Mouse (Mus musculus) embryo, embryonic 10.5 days (tissue): ENCODE results near the gene Vti1a.

ENCODE experiments used
- DNase-seq: peaks from one replicate; pipeline ENCODE4 v3.0.0-alpha.2; 2015; ENCODE audit warnings: low spot score

Gene Vti1a

GRCm38 (mm10) chr19:55585270-55586224, 269.5 kb downstream of the Vti1a start:
- DNase-seq, result no peak

GRCm38 (mm10) chr19:55587638-55588421, 271.7 kb downstream of the Vti1a start:
- no peak for DNase-seq

DNA sequence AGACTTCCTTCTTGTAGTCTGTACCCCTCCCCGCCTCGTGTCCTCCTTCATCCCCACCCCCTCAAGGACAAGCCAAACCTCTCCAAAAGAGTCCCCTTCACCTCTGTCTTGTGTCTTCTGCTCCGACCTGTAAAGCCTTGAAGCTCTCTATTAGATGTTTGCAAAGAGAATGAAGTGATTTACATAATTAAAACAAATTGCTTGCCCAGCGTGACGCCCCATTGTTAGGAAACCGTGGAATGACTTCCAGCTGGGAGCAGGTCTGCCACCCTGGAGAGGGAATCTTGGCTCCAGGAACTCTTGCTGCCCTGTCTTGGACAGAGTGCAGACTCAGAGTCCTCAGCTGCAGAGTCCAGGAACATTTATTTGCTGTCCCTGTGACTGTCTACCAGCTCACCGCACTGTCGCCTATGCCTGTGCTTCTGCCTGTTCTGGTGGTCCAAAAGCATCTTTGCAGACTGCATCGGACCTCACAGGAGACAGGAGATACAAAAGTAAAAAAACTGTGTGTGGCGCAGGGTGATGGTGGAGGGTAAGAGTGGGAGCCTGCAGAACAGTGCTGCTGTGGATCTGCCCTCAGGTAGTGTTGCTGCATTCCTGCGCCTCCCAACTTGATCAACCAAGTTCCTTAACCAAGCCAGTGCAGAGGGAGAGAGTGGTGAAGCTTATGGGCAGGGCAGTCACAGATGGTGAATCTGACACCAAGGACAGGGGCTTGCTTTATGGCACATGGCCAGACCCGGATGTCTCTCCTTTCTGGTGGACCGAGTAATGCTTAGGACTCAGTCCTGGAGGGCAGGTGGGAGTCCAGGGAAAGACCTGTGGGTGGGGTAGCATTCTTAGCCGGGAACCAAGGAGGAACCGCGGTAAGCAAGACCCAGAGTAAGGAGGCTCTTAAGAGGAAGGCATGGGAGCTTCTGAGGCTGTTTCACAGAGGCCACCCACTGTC, 273.1 kb downstream of the Vti1a start:
- DNase-seq, result no peak

- peak; percentile 54 for DNase-seq
These were observed 277.0 kb downstream of the Vti1a start for GRCm38 (mm10) chr19:55592876-55593691.

DNA sequence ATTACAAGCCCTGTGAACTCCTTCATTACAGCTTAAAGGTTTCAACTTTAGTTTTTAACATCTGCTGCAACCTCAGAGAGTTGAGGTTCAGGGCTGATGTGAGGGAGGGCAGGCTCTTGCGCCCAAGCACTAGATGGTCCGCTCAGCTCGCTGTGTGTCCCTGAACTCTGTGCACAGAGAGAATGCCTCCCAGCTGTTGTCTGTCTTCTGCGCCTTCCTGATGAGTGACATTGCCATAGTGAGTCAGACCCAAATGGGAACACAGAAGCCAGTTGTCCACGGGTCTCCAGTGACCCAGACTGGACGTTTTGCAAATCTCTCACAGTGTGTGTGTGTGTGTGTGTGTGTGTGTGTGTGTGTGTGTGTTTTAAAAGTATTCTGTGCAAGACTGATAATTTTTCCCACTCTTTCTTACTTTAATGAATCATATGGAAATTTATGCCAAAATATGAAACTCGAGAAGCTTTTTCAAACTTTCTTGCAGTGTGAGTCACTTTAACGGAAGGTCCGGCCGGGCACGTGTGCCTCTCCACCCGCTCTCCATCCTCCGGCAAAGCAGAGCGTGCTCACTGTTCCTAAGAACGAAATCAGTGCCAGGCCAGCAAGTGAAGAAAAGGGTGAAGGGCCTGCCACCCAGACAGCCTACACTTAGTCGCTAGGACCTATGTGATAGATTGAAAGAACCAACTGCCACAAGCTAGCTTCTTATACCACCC, 277.8 kb downstream of the Vti1a start:
- DNase-seq, result no peak

GRCm38 (mm10) chr19:55594451-55594850, 278.4 kb downstream of the Vti1a start:
- DNase-seq, result no peak

DNA sequence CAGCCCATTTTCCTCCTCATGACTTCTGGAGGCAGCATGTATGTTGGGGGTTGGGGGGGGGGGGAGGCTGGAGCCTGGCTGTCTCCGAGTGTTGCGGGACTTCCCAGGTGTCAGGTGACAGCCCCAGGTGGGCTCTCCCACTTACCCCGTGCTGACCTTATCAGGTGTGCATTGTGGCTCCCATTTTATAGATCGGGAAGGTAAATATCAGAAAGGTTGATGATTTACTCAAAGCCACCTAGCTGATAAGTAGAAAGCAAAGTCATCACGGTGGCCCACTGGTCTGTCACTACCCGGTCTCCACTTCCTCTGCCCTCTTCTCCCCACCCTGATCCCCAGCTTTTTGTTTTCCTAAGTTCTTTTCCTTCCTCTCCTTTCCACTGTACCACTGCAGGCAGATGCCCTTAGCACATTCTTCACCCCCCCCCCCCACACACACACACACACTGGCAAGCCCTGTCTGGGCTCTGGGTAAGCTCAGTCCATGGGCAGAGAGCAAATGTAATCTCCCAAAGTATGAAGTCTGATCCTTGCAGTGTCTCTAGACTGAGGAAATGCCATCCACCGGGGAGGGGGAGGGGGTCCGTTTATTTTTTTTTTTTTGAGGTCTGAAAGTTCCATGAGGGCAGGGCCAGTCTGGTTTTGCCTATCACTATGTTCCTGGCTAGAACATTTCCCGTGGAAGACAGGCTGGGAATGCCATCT, 280.0 kb downstream of the Vti1a start:
- DNase-seq, result no peak

DNA sequence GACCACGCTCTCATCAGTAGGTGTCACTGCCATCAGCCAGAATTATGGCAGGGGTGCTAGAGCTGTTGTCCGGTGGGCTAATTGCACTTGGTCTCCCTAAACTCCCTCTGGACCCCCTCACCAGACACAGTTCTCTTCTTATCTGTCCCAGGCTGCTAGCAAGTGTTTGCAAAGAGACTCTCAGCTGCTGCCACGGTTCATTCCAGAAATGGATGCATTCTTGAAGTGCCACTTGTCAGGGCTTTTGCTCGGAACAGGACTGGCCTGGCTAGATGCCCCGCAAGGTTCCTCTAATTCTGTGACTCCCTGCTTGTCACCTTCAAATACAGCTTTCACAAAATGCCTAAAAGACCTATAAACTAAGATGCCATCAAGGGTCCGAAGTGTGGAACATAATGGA, 280.7 kb downstream of the Vti1a start:
- DNase-seq, result no peak

DNA sequence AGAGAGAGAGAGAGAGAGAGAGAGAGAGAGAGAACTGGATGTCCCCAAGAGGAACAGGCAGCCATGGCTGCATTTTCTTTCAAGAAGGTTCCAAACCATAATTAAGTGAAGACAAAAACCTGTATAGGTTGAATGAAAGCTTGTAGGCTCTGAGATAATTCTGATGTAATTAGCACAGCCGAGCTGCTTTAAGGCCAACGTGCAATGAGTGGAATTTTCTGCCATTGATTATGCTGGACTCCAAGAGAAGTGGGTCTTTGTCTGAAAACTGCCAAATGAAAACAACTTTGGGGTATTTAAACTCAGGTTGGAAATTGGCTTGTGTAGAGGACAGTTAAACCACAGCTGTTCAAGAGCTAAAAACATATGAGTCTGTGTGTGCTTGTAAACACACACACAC, 281.2 kb downstream of the Vti1a start:
- no peak for DNase-seq

GRCm38 (mm10) chr19:55597951-55598350, 281.9 kb downstream of the Vti1a start:
- no peak for DNase-seq

GRCm38 (mm10) chr19:55599124-55599523, 283.0 kb downstream of the Vti1a start:
- no peak for DNase-seq

GRCm38 (mm10) chr19:55607725-55608124, 291.6 kb downstream of the Vti1a start:
- no peak for DNase-seq

DNA sequence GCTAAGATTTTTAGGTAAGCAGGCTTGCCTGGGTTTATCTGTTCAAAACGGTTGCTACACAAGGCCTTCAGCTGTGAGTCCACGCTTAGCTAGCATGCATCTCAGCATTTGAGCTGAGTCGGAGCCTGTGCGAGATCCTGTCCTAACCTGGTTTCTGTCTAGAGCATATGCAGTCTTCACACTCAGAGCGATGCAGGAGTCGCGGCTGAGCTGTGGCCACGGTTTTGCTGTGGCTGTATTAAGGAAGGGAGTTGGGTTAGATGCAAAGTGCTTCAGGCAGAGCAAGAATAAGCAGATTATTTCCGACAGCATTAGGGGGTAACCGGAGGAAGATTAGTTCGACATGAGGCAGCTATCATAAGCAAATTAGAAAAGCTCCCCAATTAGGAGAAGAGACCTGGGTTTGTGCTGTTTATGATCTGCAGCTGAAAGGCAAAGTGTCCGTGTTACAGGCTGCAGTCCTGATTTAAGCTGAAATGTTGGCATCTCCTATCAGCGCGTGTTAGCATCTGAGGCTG, 292.8 kb downstream of the Vti1a start:
- DNase-seq, result no peak

- DNase-seq, result no peak
These were observed 293.7 kb downstream of the Vti1a start for GRCm38 (mm10) chr19:55609806-55610205.

- DNase-seq, result no peak
These were observed 299.6 kb downstream of the Vti1a start for GRCm38 (mm10) chr19:55615743-55616142.

DNA sequence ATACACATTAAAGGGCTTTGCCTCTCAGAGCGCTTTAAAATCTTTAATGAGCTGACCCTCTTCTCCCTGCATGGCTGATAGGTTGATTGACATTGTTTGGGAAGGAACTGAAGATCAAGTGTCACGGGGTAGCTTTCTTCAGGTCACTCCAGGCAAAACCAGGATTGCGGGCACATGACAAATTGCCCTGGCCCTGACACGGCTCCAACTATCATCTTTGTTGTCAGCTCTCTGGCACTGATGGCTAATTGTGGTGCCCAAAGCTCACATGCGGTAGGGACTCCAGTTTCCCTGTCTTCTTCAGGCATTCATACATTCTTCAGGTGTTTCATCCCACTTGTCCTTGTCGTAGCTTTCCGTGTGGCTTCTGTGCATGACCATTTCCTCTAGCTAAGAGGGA, 300.2 kb downstream of the Vti1a start:
- DNase-seq, result no peak

DNA sequence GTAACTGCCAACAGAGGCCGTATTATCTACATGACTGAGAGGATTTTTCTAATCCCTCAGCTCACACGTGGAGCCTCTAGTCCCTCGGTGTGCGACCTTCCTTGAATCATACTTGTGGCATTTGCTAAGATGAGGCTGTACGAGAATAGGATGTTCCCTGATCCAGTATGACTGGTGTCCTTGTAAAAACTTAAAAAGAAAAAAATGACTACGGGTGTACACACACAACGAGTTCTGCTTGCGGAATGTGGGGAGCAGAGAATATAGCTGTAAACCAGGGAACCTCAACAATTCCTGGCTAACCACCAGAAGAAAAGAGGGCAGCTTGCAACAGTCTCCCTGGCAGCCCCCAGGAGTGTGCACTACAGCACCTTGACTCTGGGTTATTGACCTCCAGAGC, 300.8 kb downstream of the Vti1a start:
- DNase-seq, result no peak

- DNase-seq, result no peak
These were observed 302.5 kb downstream of the Vti1a start for GRCm38 (mm10) chr19:55618546-55618945.

GRCm38 (mm10) chr19:55620411-55621008, 304.4 kb downstream of the Vti1a start:
- DNase-seq, result peak; percentile 10
